Mouse (Mus musculus) embryonic facial prominence, embryonic 10.5 days (tissue): ENCODE data around the gene Wbp2nl. TPM values are rescaled to one million over a fixed set of nuclear protein-coding genes. Genes with fewer than 3 reads are reported as not detected.
"Not testable (repeated sequence)": the region's sequence is repeated elsewhere in the genome, so short reads cannot be mapped to it uniquely, and the experiment has no call there.

Experiments used
- DNase-seq: peaks from one replicate; pipeline ENCODE4 v3.0.0-alpha.2; 2017; ENCODE audit warnings: low spot score
- H3K27ac ChIP-seq: fragments of 300-500 bp; sonication (generic); replicated peaks from 2 replicates; pipeline ENCODE4 v1.5.1; 2016; ENCODE audit warnings: mild to moderate bottlenecking
- H3K27me3 ChIP-seq: fragments of 300-500 bp; sonication (generic); replicated peaks from 2 replicates; pipeline ENCODE4 v1.6.1; 2016; ENCODE audit warnings: low read depth, mild to moderate bottlenecking; ENCODE audit not compliant: poor library complexity, severe bottlenecking
- H3K36me3 ChIP-seq: fragments of 300-500 bp; sonication (generic); replicated peaks from 2 replicates; pipeline ENCODE4 v1.6.1; 2016; ENCODE audit warnings: mild to moderate bottlenecking, moderate library complexity
- H3K4me1 ChIP-seq: fragments of 300-500 bp; sonication (generic); 2 replicates; pipeline ENCODE4 v1.6.1; 2016
- H3K4me3 ChIP-seq: fragments of 300-500 bp; sonication (generic); 2 replicates; pipeline ENCODE4 v1.5.1; 2016; ENCODE audit warnings: mild to moderate bottlenecking, moderate library complexity
- H3K9me3 ChIP-seq: fragments of 300-500 bp; sonication (generic); 2 replicates; pipeline ENCODE4 v1.6.1; 2016; ENCODE audit warnings: mild to moderate bottlenecking
- WGBS: fragments of 180-500 bp; shearing (Covaris S2); methylation state at CpG from one replicate; pipeline ENCODE4 v1.1.7; 2016; 5-methylcytosine and 5-hydroxymethylcytosine counted together
- polyA plus RNA-seq: library from polyadenylated mRNA; unstranded; fragments of >200 nt; fragmentation: Nextera tagmentation; extraction: Ambion mirVana; gene quantifications from 2 replicates; pipeline ENCODE4 v1.2.1, GENCODE M21; 2016

The Wbp2nl gene
- polyA plus RNA-seq, 1 experiment from 2014 or later: 0.14 TPM

DNA sequence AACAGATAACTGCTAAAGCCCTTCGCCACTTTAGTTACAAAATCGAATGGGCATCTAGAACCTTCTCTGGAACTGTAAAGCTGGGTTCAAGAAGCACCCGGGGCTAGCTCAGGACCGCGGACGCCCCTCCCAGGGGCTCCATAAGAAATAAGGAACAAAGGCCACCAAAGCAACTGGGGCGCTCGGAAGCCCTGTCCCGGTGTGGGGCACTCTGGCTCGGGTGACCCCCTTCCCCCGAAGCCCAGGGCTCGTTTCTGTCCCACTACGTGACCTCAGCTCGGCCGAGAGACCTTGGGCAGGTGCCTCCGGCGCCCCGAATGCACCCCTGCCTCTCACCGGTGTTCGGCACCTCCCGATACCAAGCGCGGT lies 55.0 kb downstream of the Wbp2nl start:
- no peaks in the 10 kb centered on the region for H3K27me3 ChIP-seq
- under 1% methylated on average over 23 of the region's 23 CpGs for whole genome bisulfite sequencing
- DNase-seq: no peak

DNA sequence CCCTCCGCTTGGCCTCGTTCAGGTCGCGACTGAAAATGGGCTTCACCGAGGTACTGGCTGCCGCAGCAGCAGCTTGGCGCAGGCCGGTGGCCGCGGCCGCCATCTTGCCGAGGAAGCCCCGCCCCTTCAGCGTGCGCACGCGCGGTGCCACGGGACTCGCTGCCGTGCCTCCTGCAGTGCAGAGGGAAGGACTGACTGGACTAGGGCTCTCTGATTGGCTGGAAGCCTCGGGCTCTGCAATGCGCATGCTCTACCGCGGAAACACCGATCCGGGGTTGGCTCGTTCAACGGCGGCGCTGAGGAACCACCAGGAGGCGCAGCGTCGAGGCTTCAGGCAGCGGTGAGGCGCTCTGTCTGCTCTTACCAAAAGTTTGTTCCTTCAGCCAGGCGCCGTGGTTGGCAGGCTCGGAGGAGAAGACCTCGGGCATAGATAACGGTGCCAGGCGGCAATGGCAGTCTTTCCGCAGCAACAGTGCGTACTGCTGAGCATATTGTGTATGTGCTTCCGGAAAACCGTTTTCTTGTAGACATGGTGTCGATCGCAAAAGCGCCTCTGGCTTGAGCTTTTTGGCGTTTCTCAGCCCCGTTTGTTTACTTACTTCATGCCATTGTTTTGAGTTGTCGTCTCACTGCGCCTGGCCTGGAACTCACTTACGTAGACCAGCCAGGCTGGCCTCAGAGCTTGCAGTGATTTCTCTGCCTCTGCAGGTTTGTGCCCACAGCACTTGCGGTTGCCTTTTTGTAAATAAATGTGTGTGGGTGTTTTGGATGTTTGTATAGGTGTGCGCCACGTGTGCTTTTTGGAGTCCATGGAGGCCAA lies 55.6 kb downstream of the Wbp2nl start, which contains the start of gene Ndufa6:
Gene Ndufa6 (minus strand): TSS at position 197 of the 820 bp plus-strand sequence.
- Histone ChIP-seq H3K27ac (peak within 1 kb of the TSS; percentile 91), H3K4me3 (peak within 1 kb of the TSS; percentile 73), H3K36me3 (peaks cover 24% of the 10 kb centered on the region), H3K4me1 (peaks cover 30% of the 10 kb centered on the region), H3K27me3 (no peaks in the 10 kb centered on the region), H3K9me3 (no peaks in the 10 kb centered on the region)
- 2% methylated on average over 57 of the region's 57 CpGs for WGBS
- peak; percentile 99 for DNase-seq

More for the DNA sequence above, 55.0 kb downstream of the Wbp2nl start:
- peaks cover 28% of the 10 kb centered on the region for H3K4me1 ChIP-seq
- H3K9me3 ChIP-seq: no peaks in the 10 kb centered on the region
- peak overlapping the region; percentile 73 for H3K4me3 ChIP-seq
- peaks cover 30% of the 10 kb centered on the region for H3K36me3 ChIP-seq
- peak overlapping the region; percentile 91 for H3K27ac ChIP-seq

DNA sequence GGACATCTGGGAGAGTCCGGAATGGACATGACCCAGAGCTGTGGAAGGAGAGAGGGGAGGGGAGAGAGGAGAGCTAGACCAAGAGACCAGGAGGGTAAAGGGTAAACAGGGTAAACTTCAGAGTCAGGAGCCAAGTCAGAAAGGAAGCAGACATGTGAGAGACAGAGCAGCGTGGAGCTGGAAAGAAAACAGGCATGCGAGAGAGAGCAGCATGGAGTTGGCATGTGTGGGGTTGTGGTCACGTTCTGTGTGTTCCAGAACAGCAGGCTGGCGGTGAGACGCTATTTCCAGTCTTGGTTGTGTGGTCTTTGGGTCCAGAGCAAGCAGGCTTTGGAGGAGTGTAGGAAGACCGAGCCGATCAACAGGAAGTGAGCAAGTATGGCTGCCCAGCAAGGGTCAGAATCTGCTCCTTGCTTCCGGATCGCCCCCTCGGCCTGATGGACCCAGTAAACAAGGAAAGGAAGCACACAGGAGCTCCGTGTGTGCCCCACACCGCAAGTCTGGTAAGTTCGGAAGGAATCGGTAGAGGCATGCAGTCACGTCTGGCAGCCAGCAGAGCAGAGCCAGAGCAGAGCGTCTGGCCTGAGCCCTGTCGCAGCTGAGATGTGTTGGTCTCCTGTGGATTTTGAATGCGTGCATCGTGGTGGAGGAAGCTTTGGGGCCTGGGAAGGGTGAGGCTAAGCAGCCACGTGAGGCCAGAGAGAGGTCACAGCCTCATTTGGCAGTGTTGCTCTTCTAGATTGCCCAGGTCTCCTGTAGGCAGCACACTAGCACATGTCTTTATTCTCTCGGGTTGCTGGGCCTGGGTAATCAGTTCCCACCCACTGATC lies 59.9 kb downstream of the Wbp2nl start:
- peaks cover 23% of the 10 kb centered on the region for H3K4me1 ChIP-seq
- no peaks in the 10 kb centered on the region for H3K27me3 ChIP-seq
- H3K9me3 ChIP-seq: no peaks in the 10 kb centered on the region
- DNase-seq: no peak
- WGBS: 71% methylated on average over 22 of the region's 22 CpGs
- H3K4me3 ChIP-seq: no peak overlapping the region
- peak overlapping the region; percentile 37 for H3K27ac ChIP-seq
- no peaks in the 10 kb centered on the region for H3K36me3 ChIP-seq

DNA sequence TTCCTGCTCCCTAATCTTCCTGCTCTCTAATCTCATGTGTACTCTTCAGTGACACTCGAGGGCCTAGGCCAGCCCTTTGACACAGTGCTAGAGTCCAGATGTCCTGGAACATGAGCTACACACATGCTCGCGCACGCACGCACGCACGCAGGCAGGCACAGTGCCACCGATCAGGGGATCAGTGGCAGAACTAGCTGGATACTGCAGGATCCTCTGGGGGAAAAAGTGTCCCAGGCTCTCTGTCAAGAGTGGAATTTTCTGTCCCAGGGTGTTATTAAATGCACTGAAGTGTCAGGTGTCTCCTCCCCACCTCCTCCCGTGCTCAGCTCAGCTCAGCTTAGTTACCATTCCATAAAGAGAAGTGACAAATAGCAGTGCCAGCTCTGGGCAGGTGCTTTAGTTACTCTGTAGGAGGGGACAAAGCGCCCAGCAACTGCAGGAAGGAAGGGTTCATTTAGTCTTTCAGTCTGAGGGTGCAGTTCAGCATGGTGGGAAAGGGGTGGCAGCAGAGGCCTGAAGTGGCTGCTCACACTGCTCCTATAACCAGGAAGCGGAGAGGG lies 62.8 kb downstream of the Wbp2nl start:
- no peak overlapping the region for H3K4me3 ChIP-seq
- no peak overlapping the region for H3K27ac ChIP-seq
- no peaks in the 10 kb centered on the region for H3K36me3 ChIP-seq
- WGBS: 73% methylated on average over 11 of the region's 11 CpGs
- H3K9me3 ChIP-seq: no peaks in the 10 kb centered on the region
- peaks cover 15% of the 10 kb centered on the region for H3K4me1 ChIP-seq
- no peaks in the 10 kb centered on the region for H3K27me3 ChIP-seq
- no peak for DNase-seq

DNA sequence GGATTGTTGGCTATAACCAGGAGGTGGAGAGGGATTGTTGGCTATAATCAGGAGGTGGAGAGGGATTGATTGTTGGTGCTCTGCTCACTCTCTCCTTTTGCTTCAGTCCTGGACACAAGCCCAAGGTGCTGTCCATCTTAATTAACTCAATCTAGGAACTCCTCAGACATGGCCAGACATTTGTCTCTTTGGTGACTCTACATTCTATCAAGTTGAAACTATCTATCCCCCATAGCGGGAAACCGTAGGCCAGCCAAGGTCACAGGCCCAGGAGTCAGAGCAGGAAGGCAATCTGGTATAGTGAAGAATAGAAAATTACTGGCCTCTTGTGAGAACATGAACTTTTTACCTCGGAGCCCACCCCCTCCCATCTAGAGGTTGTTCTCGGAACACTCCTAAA lies 63.5 kb downstream of the Wbp2nl start:
- peaks cover 15% of the 10 kb centered on the region for H3K4me1 ChIP-seq
- H3K9me3 ChIP-seq: no peaks in the 10 kb centered on the region
- WGBS: 94% methylated on average over 4 of the region's 4 CpGs
- no peak overlapping the region for H3K27ac ChIP-seq
- H3K4me3 ChIP-seq: no peak overlapping the region
- no peaks in the 10 kb centered on the region for H3K36me3 ChIP-seq
- no peaks in the 10 kb centered on the region for H3K27me3 ChIP-seq
- no peak for DNase-seq

DNA sequence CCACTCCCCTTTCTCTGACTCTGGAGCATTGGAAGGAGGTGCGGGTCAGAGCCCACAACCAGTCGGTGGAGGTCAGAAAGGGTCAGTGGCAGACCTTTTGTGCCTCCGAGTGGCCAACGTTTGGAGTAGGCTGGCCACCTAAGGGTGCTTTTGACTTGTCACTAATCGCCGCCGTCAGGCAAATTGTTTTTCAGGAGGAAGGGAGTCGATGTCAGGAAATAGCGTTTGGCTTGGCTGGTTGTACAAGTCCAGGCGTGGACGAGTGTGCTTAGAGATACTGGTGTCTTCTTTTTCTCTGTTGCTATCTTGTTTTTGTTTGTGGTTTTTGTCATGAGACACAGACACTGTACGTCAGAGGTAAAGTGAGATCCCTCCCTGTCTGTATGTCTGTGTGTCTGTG lies 65.0 kb downstream of the Wbp2nl start:
- H3K9me3 ChIP-seq, DNase-seq, H3K4me1 ChIP-seq, H3K27me3 ChIP-seq, H3K4me3 ChIP-seq, H3K27ac ChIP-seq, H3K36me3 ChIP-seq: not testable (repeated sequence)
- 80% methylated on average over 11 of the region's 12 CpGs for WGBS

Other genes with a start within 250 kb of the Wbp2nl start
- gene 4930407I10Rik, start 239.8 kb upstream of the Wbp2nl start, polyA plus RNA-seq: not detected in 2 replicates
- gene Mei1, start 229.0 kb upstream of the Wbp2nl start, polyA plus RNA-seq: 0.14 TPM in 1 of 2 replicates, not detected in the other
- gene Ccdc134, start 171.0 kb upstream of the Wbp2nl start, polyA plus RNA-seq: 23.4 and 24.2 TPM in 2 replicates
- gene Srebf2, start 151.8 kb upstream of the Wbp2nl start, polyA plus RNA-seq: 172 and 192 TPM in 2 replicates
- gene Shisa8, start 86.1 kb upstream of the Wbp2nl start, polyA plus RNA-seq: 0.35 and 0.38 TPM in 2 replicates
- 0.10 and 0.75 TPM in 2 replicates for gene Tnfrsf13c, start 74.6 kb upstream of the Wbp2nl start, polyA plus RNA-seq
- 81.5 and 82.5 TPM in 2 replicates for gene Cenpm, start 54.2 kb upstream of the Wbp2nl start, polyA plus RNA-seq
- not detected in 2 replicates for gene 1500009C09Rik, start 46.6 kb upstream of the Wbp2nl start, polyA plus RNA-seq
- gene Sept3, start 24.1 kb upstream of the Wbp2nl start, polyA plus RNA-seq: 49.4 and 55.6 TPM in 2 replicates
- 19.2 and 24.0 TPM in 2 replicates for gene Naga, start 40.0 kb downstream of the Wbp2nl start, polyA plus RNA-seq
- gene Pheta2, start 40.0 kb downstream of the Wbp2nl start, polyA plus RNA-seq: 4.9 TPM in 2 replicates
- gene Smdt1, start 40.0 kb downstream of the Wbp2nl start, polyA plus RNA-seq: 212 and 215 TPM in 2 replicates
- 243 and 256 TPM in 2 replicates for gene Ndufa6, start 55.4 kb downstream of the Wbp2nl start, polyA plus RNA-seq
- gene Cyp2d22, start 81.3 kb downstream of the Wbp2nl start, polyA plus RNA-seq: 2.1 and 3.0 TPM in 2 replicates
- gene Cyp2d11, start 95.1 kb downstream of the Wbp2nl start, polyA plus RNA-seq: not detected in 2 replicates
- not detected in 2 replicates for gene Cyp2d10, start 108.2 kb downstream of the Wbp2nl start, polyA plus RNA-seq
- not detected in 2 replicates for gene Cyp2d9, start 134.5 kb downstream of the Wbp2nl start, polyA plus RNA-seq